Mouse (Mus musculus): Measurements from ENCODE around the gene Pnpla5. TPM values are rescaled to one million over a fixed set of nuclear protein-coding genes. Genes with fewer than 3 reads are reported as not detected.

The Pnpla5 gene
- polyA plus RNA-seq, 1 experiment from 2014 or later: 0.05 TPM

DNA sequence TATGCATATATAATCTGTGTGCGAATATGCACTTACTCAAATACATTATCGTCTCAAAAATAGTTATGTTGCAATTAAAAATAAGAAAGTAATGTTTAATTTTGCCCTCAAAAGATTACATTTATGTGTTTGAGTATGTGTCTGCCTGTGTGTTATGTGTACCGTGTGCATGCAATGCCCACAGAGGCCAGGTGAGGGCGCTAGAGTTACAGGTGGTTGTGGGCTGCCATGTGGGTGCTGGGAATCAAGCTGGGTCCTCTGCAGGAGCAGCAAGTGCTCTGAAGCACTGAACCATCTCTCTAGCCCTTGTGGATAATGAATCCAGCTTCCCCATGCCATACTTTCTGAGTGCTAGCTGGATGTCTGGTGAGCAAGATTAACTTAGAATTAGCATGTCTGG, 57.3 kb downstream of the Pnpla5 start:
- Histone ChIP-seq H3K4me2 (ENCODE audit: low read depth, low read length) (no peak overlapping the region), H3K4me1 (ENCODE audit: insufficient read depth) (no peaks in the 10 kb centered on the region), H3K9ac (replicated peaks) (no peak overlapping the region), H3K27ac (ENCODE audit: low read depth) (no peak overlapping the region), H3K27me3 (ENCODE audit: insufficient read depth, low read length) (peaks cover 30% of the 10 kb centered on the region), H3K9me3 (ENCODE audit: low read length) (0 out of 2 replicates have a peak, but pooled peaks cover 9% of the 10 kb centered on the region), H3K4me3 (ENCODE audit: low read depth, low read length) (no peak overlapping the region), H3K36me3 (replicated peaks; ENCODE audit: insufficient read depth, low read length) (no peaks in the 10 kb centered on the region)
- 62% methylated on average over 4 of the region's 4 CpGs for WGBS (ENCODE audit: insufficient replicate concordance)
- TF ChIP-seq EP300 (IDR thresholded peaks at IDR 0.05; ENCODE audit: low read depth): no peak
- 0 out of 2 replicates have a peak, but pooled peaks have one; percentile 17 for TF ChIP-seq CTCF (IDR thresholded peaks at IDR 0.05; ENCODE audit: low read depth)
- ATAC-seq (no peak), DNase-seq (no peak)

DNA sequence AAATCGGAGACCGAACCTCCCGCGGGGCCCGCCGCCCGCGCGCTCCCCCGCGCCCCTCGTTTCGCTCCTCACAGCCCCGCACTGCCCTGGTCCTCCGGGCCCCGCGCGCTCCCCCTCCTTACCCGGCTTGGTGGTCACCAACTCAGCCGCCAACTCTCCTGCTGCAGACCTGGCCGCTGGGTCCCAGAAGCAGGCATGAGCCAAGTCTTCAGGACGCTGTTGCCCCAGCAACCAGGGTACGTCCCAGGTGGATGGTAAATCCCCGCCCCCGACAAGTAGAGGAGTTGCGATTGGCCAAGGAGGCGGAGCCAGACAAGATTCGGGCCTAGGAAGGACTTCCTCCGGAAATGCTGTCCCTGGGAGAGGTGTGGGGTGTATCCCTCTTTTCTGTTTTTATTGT, 57.8 kb downstream of the Pnpla5 start, which contains the start of gene Efcab6:
Gene Efcab6 (minus strand): TSS at position 240 of the 400 bp plus-strand sequence.
- 9% methylated on average over 29 of the region's 29 CpGs for WGBS (ENCODE audit: insufficient replicate concordance)

More for the DNA sequence above, 57.8 kb downstream of the Pnpla5 start, which contains the start of gene Efcab6:
- Histone ChIP-seq H3K4me3 (ENCODE audit: low read depth, low read length) (no peak within 1 kb of the TSS), H3K27me3 (ENCODE audit: insufficient read depth, low read length) (peaks cover 24% of the 10 kb centered on the region), H3K9me3 (ENCODE audit: low read length) (0 out of 2 replicates have a peak, but pooled peaks cover 9% of the 10 kb centered on the region), H3K27ac (ENCODE audit: low read depth) (no peak within 1 kb of the TSS), H3K4me2 (ENCODE audit: low read depth, low read length) (no peak within 1 kb of the TSS), H3K4me1 (ENCODE audit: insufficient read depth) (no peaks in the 10 kb centered on the region), H3K36me3 (replicated peaks; ENCODE audit: insufficient read depth, low read length) (no peaks in the 10 kb centered on the region), H3K9ac (replicated peaks) (no peak within 1 kb of the TSS)
- no peak for DNase-seq
- no peak for ATAC-seq
- TF ChIP-seq EP300 (IDR thresholded peaks at IDR 0.05; ENCODE audit: low read depth) (no peak), CTCF (IDR thresholded peaks at IDR 0.05; ENCODE audit: low read depth) (no peak)

Small RNAs within 50 kb of the gene (microRNA-seq; reads per million reads assigned to microRNA genes)
- gene Mir6392: 3.6 reads per million

Other genes starting within 250 kb of the Pnpla5 start
- gene Efcab6, start 57.8 kb downstream of the Pnpla5 start, polyA plus RNA-seq (2015; fragmentation: Nextera tagmentation; extraction: Ambion mirVana): not detected in 2 replicates
- 0.06 TPM in 1 of 2 replicates, not detected in the other for gene Sult4a1, start 17.4 kb downstream of the Pnpla5 start, polyA plus RNA-seq (2015; fragmentation: Nextera tagmentation; extraction: Ambion mirVana)
- 1.0 and 1.9 TPM in 2 replicates for gene Pnpla3, start 44.7 kb upstream of the Pnpla5 start, polyA plus RNA-seq (2015; fragmentation: Nextera tagmentation; extraction: Ambion mirVana)
- 103 and 105 TPM in 2 replicates for gene Samm50, start 69.1 kb upstream of the Pnpla5 start, polyA plus RNA-seq (2015; fragmentation: Nextera tagmentation; extraction: Ambion mirVana)
- gene Parvb, start 108.9 kb upstream of the Pnpla5 start, polyA plus RNA-seq (2015; fragmentation: Nextera tagmentation; extraction: Ambion mirVana): 4.9 and 6.0 TPM in 2 replicates
- 11.9 and 13.4 TPM in 2 replicates for gene Parvg, start 200.9 kb upstream of the Pnpla5 start, polyA plus RNA-seq (2015; fragmentation: Nextera tagmentation; extraction: Ambion mirVana)

All from liver, postnatal 0 days (tissue).